Mouse (Mus musculus) E14TG2a.4 (cell line): ENCODE data around the gene Bmper.

Source experiments
- CTCF ChIP-seq: conservative IDR thresholded peaks from 2 replicates; pipeline ENCODE4 v1.5.1; 2014; ENCODE audit warnings: low read length
- POU5F1 ChIP-seq: IDR thresholded peaks from 2 replicates; pipeline ENCODE4 v1.6.1; 2014; ENCODE audit warnings: low read length, borderline replicate concordance

DNA sequence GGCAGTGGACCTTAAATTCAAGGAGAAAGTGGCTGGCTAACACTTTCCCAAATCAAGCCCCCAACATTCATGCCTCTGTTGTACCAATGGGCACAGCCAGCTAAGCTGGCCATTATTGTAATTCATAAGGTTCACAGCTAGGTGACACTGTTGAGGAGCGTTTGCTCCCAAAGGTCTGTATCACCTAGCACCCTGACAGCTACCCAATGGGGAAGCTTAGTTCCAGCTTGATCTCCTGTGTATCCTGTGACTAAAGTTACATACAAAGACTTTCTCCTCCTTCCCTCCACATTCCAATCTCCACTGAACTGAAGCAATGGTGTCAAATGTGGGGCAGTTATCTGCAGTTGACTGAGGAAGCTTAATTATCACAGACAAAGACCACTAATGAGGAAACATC is 311.0 kb downstream of the Bmper start:
- TF ChIP-seq CTCF (peak; percentile 56), POU5F1 (no peak)
